Mouse (Mus musculus) heart, postnatal 25 days (tissue): ENCODE results near the gene Slc39a11. TPM values are rescaled to one million over a fixed set of nuclear protein-coding genes. Genes with fewer than 3 reads are reported as not detected.

Experiments used
- DNase-seq: peaks from one replicate; pipeline ENCODE4 v3.0.0; 2022; ENCODE audit warnings: low spot score
- intact Hi-C: fragments of 180-260 bp; cut with DNase I; formaldehyde crosslinking; loops from one replicate; pipeline ENCODE4 v1.15.1; 2025
- total RNA-seq, 2 experiments: library from RNA; stranded (reverse); gene quantifications; 2 replicates each; pipeline ENCODE4 v1.2.3; 2021

The Slc39a11 gene
- total RNA-seq, 2 experiments from 2014 or later: 2.7 to 3.8 TPM

DNA sequence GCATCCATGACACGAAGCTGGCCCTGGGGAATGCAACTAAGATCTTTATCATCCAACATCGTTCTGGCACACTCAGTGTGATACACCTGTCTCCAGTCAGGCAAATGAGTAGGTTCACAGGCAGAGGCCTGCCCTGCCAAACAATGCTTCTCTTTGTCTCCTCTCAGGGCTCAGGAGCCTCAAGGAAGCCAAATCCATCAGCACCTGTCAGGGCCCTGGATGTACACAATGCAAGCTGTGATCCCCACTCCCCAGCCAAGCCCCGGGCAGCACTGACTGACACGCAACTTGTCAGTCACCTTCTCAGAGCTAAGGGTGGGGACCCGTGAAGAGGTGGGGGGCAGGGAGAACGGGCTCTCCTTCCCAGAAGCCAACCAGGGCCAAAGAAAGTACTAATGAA, 417.8 kb downstream of the Slc39a11 start:
- DNase-seq: no peak
- intact Hi-C loops: no loop called here

GRCm38 (mm10) chr11:113230410-113231132, 419.3 kb downstream of the Slc39a11 start:
- no peak for DNase-seq
- intact Hi-C loops: no loop called here

DNA sequence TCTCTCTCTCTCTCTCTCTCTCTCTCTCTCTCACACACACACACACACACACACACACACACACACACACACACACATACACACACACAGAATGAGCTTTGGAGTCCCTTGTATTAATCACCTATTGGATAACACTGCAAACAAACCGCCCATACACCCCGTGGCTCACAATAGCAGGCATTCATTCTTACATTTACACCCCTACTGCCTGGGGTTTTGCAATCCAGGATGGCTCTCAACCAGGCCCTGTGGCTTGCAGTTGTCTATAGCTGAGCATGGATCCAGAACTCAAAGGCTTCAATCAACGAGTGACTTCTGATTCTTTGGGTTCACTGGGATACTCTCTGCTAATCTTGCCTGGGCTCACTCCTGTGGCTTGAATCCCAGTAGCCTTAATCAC, 424.1 kb downstream of the Slc39a11 start:
- intact Hi-C loops: no loop called here
- DNase-seq: no peak

DNA sequence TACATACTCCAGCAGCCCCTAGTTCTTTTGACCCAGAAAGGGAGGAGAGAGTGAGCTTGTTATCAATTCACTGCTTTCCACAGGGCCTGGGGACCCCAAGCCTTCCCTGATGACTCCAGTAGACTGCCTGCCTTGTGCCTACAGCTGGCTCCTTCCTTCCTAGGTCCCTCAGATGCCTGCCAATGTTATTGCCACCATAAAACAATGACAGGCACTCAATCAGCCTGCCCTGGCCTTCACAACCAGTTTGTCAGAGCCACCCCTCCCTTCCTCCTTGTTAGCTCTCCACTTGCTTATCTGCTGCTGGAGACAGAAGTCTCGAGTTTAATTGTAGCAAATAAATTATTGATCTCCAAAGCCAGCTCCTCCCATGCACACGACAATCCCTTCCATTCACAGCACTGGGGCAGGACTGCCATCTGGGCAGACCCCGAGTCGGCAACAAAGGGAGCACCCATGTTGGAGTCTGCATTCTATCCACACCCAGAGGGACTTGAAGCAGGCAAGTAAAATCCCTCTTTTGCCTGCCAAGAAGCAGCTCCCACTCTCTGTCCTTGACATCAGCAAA, 426.0 kb downstream of the Slc39a11 start:
- no peak for DNase-seq
- intact Hi-C loops: no loop called here

GRCm38 (mm10) chr11:113221267-113222195, 428.3 kb downstream of the Slc39a11 start:
- DNase-seq: no peak
- intact Hi-C loops: no loop called here

- intact Hi-C loops: no loop called here
- no peak for DNase-seq
These were observed 429.2 kb downstream of the Slc39a11 start for GRCm38 (mm10) chr11:113220649-113221048.

GRCm38 (mm10) chr11:113214741-113215140, 435.1 kb downstream of the Slc39a11 start:
- no peak for DNase-seq
- intact Hi-C loops: no loop called here

GRCm38 (mm10) chr11:113212390-113213025, 437.4 kb downstream of the Slc39a11 start:
- DNase-seq: no peak
- intact Hi-C loops: no loop called here

DNA sequence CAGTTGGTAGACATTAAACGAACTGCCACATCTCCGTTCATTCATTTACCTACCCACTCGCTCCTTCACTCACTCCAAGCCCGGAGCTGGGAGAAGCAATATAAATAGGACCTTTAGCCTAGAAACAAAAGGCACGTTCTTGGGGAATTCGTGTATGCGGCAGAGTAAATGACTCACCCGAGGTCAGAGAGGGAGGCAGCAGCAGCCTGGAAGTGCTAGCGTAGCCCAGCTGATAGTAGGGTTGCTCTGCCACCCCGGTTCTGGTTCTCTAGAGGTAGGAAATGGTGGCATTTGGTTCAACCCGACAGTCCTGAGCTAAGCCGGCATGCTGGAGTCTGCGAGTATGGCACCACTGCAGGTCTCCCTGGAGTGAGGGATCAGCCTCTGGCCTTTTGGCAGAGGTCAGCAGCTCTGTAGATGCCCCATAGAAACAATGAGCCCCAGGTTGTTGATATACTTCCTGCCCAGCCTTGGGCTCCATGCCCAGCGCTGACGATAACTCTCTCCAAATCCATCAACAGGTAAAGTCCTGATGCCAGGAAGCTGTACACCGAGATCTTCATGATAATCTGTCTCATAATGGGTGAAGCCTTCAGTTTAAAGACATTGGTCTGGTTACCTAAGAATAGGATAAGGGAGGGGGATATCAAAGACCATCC, 440.5 kb downstream of the Slc39a11 start:
- DNase-seq: no peak
- intact Hi-C loops: no loop called here

- intact Hi-C loops: no loop called here
- no peak for DNase-seq
These were observed 441.3 kb downstream of the Slc39a11 start for GRCm38 (mm10) chr11:113208521-113209072.

DNA sequence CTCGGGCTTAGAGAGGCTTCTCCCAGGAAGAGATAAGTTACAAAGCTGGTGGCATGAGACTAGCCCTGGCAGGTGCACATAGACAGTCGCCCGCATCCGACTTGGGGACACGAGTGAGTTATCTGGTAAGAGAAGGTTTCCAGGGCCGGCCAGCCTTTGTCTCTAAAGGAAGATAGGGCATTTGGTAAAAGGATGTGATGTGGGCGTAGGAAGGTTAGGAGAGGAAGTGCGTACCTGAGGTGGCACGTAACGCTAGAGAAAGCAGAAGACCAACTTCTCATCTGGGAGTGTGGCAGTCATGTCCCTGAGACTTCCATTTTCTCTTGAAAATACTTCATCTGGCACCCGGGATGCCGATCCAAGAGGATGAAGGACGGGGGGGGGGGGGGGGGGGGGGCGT, 441.9 kb downstream of the Slc39a11 start:
- intact Hi-C loops: no loop called here
- no peak for DNase-seq

GRCm38 (mm10) chr11:113206099-113206498, 443.8 kb downstream of the Slc39a11 start:
- DNase-seq: no peak
- intact Hi-C loops: no loop called here

GRCm38 (mm10) chr11:113203008-113203407, 446.9 kb downstream of the Slc39a11 start:
- intact Hi-C loops: no loop called here
- DNase-seq: no peak

- DNase-seq: peak; percentile 69
- intact Hi-C loops: no loop called here
These were observed 448.3 kb downstream of the Slc39a11 start for GRCm38 (mm10) chr11:113201470-113201997.

- intact Hi-C loops: no loop called here
- no peak for DNase-seq
These were observed 449.0 kb downstream of the Slc39a11 start for GRCm38 (mm10) chr11:113200901-113201300.

DNA sequence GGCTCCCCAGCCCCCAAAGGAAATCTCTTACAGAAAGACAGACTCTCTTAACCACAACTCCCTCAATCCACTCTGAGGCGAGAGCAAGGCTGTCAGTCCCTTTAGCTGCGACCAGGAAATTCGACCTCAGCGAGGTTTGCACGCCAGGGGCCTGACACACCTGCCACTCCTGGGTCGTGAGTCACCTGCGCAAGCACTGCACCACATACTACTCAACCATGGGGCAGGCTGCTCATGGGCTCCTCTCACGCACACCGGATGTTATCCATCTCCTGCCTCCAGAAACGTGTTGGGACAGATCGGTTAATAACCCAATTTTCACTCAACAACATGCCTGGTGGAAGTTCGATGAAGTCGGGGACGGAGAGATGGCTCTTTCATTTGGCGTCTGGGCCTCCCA, 451.3 kb downstream of the Slc39a11 start:
- no peak for DNase-seq
- intact Hi-C loops: no loop called here

DNA sequence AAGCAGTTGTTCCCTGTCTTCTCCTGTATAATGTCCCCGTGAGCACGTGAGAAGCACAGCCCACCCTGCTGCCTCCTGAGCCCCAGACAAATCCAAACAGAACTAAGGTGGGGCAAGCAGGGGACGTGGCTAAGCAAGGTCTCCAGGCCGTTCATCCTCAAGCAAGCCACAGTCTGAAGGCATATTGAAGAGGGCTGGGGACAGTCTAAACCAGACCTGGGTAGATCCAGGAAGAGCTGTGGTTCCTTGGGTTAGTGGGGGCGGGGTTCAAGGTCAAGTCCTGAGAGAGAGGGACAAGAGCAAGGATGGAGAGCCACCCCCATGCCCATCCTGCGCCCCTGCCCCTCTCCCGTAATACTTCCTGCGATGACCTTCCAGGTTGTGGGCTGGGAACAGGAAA, 452.3 kb downstream of the Slc39a11 start:
- intact Hi-C loops: no loop called here
- no peak for DNase-seq

GRCm38 (mm10) chr11:113196234-113197007, 453.5 kb downstream of the Slc39a11 start:
- intact Hi-C loops: no loop called here
- no peak for DNase-seq
